In genomic region chr1:40115271-40115670, GRCm38 (mm10) we compare ENCODE assay signal across 9 mouse cellular contexts. TPM values are rescaled to one million over a fixed set of nuclear protein-coding genes. Genes with fewer than 3 reads are reported as not detected.
A peak's percentile ranks its signal among the peaks of the same experiment; 100 is the strongest.
DNase-seq lines count a peak whose midpoint lies in the region; ATAC-seq and TF ChIP-seq lines count a peak whose summit lies in the region.
"Had no signal": no experiment of that assay in that cellular context is flagged by ENCODE, and none has a peak within 500 bp of the region (broad histone marks: within the 10 kb centered on the region; RNA-seq: fewer than 3 reads in every experiment).

No protein-coding gene starts in this region.

- H3K9me3 ChIP-seq in heart, embryonic 10.5 days, result no peaks in the 10 kb centered on the region
- H3K9me3 ChIP-seq: limb, embryonic 13.5 days had no signal

- no peak overlapping the region for H3K4me3 ChIP-seq in heart, embryonic 10.5 days
- H3K4me3 ChIP-seq in spleen, adult 2 months (ENCODE audit: extremely low read depth, insufficient read depth, insufficient read length), result no peak overlapping the region
- H3K4me3 ChIP-seq in bone marrow, adult 2 months (replicated peaks; ENCODE audit: control insufficient read depth, low read depth, low read length), result no peak overlapping the region
- H3K4me3 ChIP-seq: limb, embryonic 13.5 days had no signal

- no peaks in the 10 kb centered on the region for H3K27me3 ChIP-seq in heart, embryonic 10.5 days (ENCODE audit: insufficient read depth, poor library complexity, severe bottlenecking)
- H3K27me3 ChIP-seq in spleen, adult 2 months (ENCODE audit: control insufficient read depth, insufficient read depth, low read length), result no peaks in the 10 kb centered on the region
- H3K27me3 ChIP-seq: limb, embryonic 13.5 days had no signal

- peak; percentile 13; the same call in 1 of the 2 replicates for TF ChIP-seq CTCF in spleen, adult 2 months (IDR thresholded peaks at IDR 0.05; ENCODE audit: extremely low read depth, insufficient read depth, insufficient read length, insufficient replicate concordance)
- TF ChIP-seq CTCF in bone marrow, adult 2 months (IDR thresholded peaks at IDR 0.05; ENCODE audit: control insufficient read depth, insufficient read depth, low read length), result peak; percentile 31; the same call in 1 of the 2 replicates

- H3K4me1 ChIP-seq in heart, embryonic 10.5 days, result peaks cover 11% of the 10 kb centered on the region; the same call in 1 of the 2 replicates
- no peaks in the 10 kb centered on the region for H3K4me1 ChIP-seq in spleen, adult 2 months (ENCODE audit: control insufficient read depth, insufficient read depth, insufficient read length)
- H3K4me1 ChIP-seq in bone marrow, adult 2 months (ENCODE audit: control insufficient read depth, insufficient read depth, low read length), result no peaks in the 10 kb centered on the region; the same call in 1 of the 2 replicates

- TF ChIP-seq POLR2A in spleen, adult 2 months (IDR thresholded peaks at IDR 0.05; ENCODE audit: low read depth, low read length), result no peak
- no peak for TF ChIP-seq POLR2A in bone marrow, adult 2 months (IDR thresholded peaks at IDR 0.05; ENCODE audit: borderline replicate concordance, control insufficient read depth, low read depth, low read length)

- no peak overlapping the region for H3K27ac ChIP-seq in heart, embryonic 10.5 days
- H3K27ac ChIP-seq in spleen, adult 2 months (ENCODE audit: insufficient read depth, low read length), result no peak overlapping the region
- H3K27ac ChIP-seq in bone marrow, adult 2 months (ENCODE audit: control insufficient read depth, insufficient read depth, low read depth, low read length, poor library complexity), result no peak overlapping the region
- H3K27ac ChIP-seq: limb, embryonic 13.5 days had no signal

- ATAC-seq in megakaryocyte progenitor cell, adult 5-6 weeks (replicated peaks; ENCODE audit: poor library complexity), result peak; percentile 80

- WGBS in heart, embryonic 10.5 days, result 49% methylated on average over 8 of the region's 8 CpGs
- 40% methylated on average over 8 of the region's 8 CpGs for WGBS in spleen, adult 2 months
- 30% methylated on average over 8 of the region's 8 CpGs for WGBS in bone marrow, adult 2 months

- H3K36me3 ChIP-seq in heart, embryonic 10.5 days, result no peaks in the 10 kb centered on the region
- H3K36me3 ChIP-seq in spleen, adult 2 months (ENCODE audit: control insufficient read depth, insufficient read depth, low read length), result no peaks in the 10 kb centered on the region
- H3K36me3 ChIP-seq: limb, embryonic 13.5 days had no signal

- DNase-seq in heart, adult 8-10 months (ENCODE audit: low spot score), result peak; percentile 79
- no peak for DNase-seq in heart, embryonic 10.5 days (ENCODE audit: low spot score)
- peak in 1 of 2 experiments; percentile 38 for DNase-seq in spleen, adult 2 months (ENCODE audit: low read depth in 1 of 2, low spot score in 2 of 2)
- DNase-seq in spleen, adult 12 weeks (ENCODE audit: low spot score), result no peak
- peak; percentile 52 for DNase-seq in fibroblast of lung, adult 2 months (ENCODE audit: low read depth)
- no peak for DNase-seq in ovary, adult 18-20 months (ENCODE audit: low spot score)

RNA-seq across cellular contexts. Expression of gene Il1r2, which starts 41.4 kb away (rescaled TPM):
- total RNA-seq in heart, adult 8-10 months (2022), result not detected
- 0.48 and 0.53 TPM in 2 replicates for polyA plus RNA-seq in heart, embryonic 10.5 days (2016; fragmentation: Nextera tagmentation; extraction: Ambion mirVana)
- 1.2 TPM in 2 replicates for polyA plus RNA-seq in spleen, adult 2 months (2012; rRNA removed)
- polyA plus RNA-seq in bone marrow, adult 2 months (2011; ENCODE audit: insufficient read depth, insufficient read length, low replicate concordance, missing spikeins), result 10.6 and 36.8 TPM in 2 replicates
- 1.9 and 2.5 TPM in 2 replicates for total RNA-seq in megakaryocyte progenitor cell, adult 5-6 weeks (2015)
- 1.9 and 2.2 TPM in 2 replicates for total RNA-seq in megakaryocyte progenitor cell, adult 5-6 weeks (2017)

Comparison
In these comparisons a context has a peak if more than half of its experiments do, and no peak if none do; other contexts are left out.
1. DNase-seq: peak in heart, adult 8-10 months (single experiment) and fibroblast of lung, adult 2 months (single experiment); none in heart, embryonic 10.5 days (single experiment), spleen, adult 12 weeks (single experiment) and ovary, adult 18-20 months (single experiment).